Mouse (Mus musculus): ENCODE results near the gene Smpd2.

Smpd2 gene

GRCm38 (mm10) chr10:41450780-41451522 is 39.2 kb downstream of the Smpd2 start:
- DNase-seq, result no peak

- DNase-seq, result peak; percentile 97 to 98
These were observed 40.0 kb downstream of the Smpd2 start, which contains the start of gene Zbtb24 for GRCm38 (mm10) chr10:41450137-41450670. TSS of gene Zbtb24 (plus strand) at chr10:41450383.

DNA sequence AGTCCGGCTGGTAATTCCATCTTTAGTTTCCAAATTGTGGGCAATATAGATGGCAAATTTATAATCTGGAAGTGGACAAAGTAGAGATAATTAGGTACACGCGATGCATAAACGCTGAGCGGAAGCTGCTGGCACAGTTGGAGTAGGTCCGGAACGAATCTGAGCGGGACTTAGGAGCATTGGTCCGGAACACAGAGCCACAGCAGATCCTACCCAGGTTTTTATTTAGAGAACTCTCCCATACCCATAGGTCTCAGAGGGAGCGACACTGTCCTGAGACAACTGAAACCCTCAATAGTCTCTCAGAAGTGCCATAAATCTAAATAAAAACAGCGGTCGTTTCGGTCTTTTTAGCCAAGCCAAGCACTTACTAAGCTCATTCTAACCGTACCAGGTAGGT is 40.5 kb downstream of the Smpd2 start:
- DNase-seq, result peak; percentile 46 to 60

DNA sequence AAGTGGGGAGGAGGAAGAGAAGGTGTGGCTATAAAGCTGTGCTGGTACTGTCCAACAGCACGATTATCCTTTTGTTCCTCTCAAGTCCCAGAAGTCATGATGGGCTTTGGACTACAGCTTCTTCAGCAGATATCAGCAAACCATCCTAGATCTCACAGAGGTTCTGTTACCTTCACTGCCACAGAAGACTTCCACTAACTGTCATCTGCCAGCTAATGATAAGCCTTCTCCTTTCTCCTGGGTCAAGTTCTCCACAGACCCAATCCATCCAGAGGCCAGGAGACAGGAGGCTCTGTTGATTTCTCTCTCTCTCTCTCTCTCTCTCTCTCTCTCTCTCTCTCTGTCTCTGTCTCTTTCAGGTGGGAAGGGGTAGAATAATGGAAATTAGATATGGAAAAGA is 42.0 kb downstream of the Smpd2 start:
- DNase-seq, result no peak
